Comparison of ENCODE assay signal across 26 mouse cellular contexts in genomic region chr12:116276961-116277360, GRCm38 (mm10). TPM values are rescaled to one million over a fixed set of nuclear protein-coding genes. Genes with fewer than 3 reads are reported as not detected.
DNase-seq lines count a peak whose midpoint lies in the region; ATAC-seq and TF ChIP-seq lines count a peak whose summit lies in the region.
"Had no signal": no experiment of that assay in that cellular context is flagged by ENCODE, and none has a peak within 500 bp of the region (broad histone marks: within the 10 kb centered on the region; RNA-seq: fewer than 3 reads in every experiment).

No protein-coding gene starts in this region.

- H3K9ac ChIP-seq in MEL (ENCODE audit: control insufficient read depth, low read depth, low read length, poor library complexity, severe bottlenecking): no peak overlapping the region
- H3K9ac ChIP-seq in liver, embryonic 14.5 days (replicated peaks): no peak overlapping the region; the same call in 1 of the 2 replicates
- H3K9ac ChIP-seq: heart, embryonic 15.5 days; hindbrain, embryonic 14.5 days had no signal

- no peak for TF ChIP-seq CTCF in MEL (IDR thresholded peaks at IDR 0.05 in 2 of 3, conservative IDR thresholded peaks at IDR 0.05 in 1 of 3; ENCODE audit: control insufficient read depth in 1 of 3, insufficient read depth in 1 of 3, low read depth in 2 of 3, low read length in 3 of 3, poor library complexity in 1 of 3, severe bottlenecking in 1 of 3)
- TF ChIP-seq CTCF in liver, embryonic 14.5 days (IDR thresholded peaks at IDR 0.05; ENCODE audit: low read depth): no peak

- peak; percentile 82 for DNase-seq in MEL (ENCODE audit: low read depth, low spot score)
- peak; percentile 29 for DNase-seq in liver
- peak in 1 of 3 experiments; percentile 60 for DNase-seq in liver, embryonic 14.5 days (ENCODE audit: low read depth in 3 of 3, low spot score in 3 of 3)
- DNase-seq in thymus, postnatal 0 days (ENCODE audit: low spot score): no peak
- no peak for DNase-seq in gastrocnemius, postnatal 36 days
- DNase-seq in spleen, adult 18-20 months: no peak
- DNase-seq in gastrocnemius, adult 18-20 months (ENCODE audit: low spot score): no peak
- DNase-seq: adrenal gland, adult 8-10 months; cerebellum, adult 11-12 months; cerebellum, postnatal 10 days; heart, adult 2 months; heart, postnatal 14 days had no signal

- H3K9me3 ChIP-seq in MEL (replicated peaks; ENCODE audit: insufficient read depth, low read length): no peaks in the 10 kb centered on the region
- no peaks in the 10 kb centered on the region for H3K9me3 ChIP-seq in liver, embryonic 14.5 days (ENCODE audit: control insufficient read depth, low read length)
- H3K9me3 ChIP-seq: embryonic facial prominence, embryonic 10.5 days; forebrain, embryonic 10.5 days; heart, embryonic 15.5 days; hindbrain, embryonic 10.5 days had no signal

- TF ChIP-seq EP300 in MEL (IDR thresholded peaks at IDR 0.05; ENCODE audit: low read depth in 1 of 2, low read length in 2 of 2): no peak
- TF ChIP-seq EP300 in liver, embryonic 14.5 days (IDR thresholded peaks at IDR 0.05; ENCODE audit: low read depth): peak; percentile 90

- H3K27ac ChIP-seq in MEL (ENCODE audit: control insufficient read depth, low read depth, low read length): peak overlapping the region; percentile 73
- peak overlapping the region; percentile 16 for H3K27ac ChIP-seq in liver, embryonic 14.5 days
- H3K27ac ChIP-seq: embryonic facial prominence, embryonic 10.5 days; forebrain, embryonic 10.5 days; heart, adult 2 months; heart, embryonic 15.5 days; hindbrain, embryonic 10.5 days; hindbrain, embryonic 14.5 days had no signal

- H3K4me1 ChIP-seq in MEL (ENCODE audit: control insufficient read depth in 1 of 2, insufficient read depth in 2 of 2, low read length in 2 of 2): peaks cover 28 to 37% of the 10 kb centered on the region in 2 experiments
- H3K4me1 ChIP-seq in liver, embryonic 14.5 days (replicated peaks; ENCODE audit: control insufficient read depth in 2 of 2, insufficient read depth in 2 of 2, low read length in 1 of 2): peaks cover 22 to 41% of the 10 kb centered on the region in 2 experiments

- 11% methylated on average over 2 of the region's 2 CpGs for WGBS in liver, embryonic 14.5 days (ENCODE audit: insufficient replicate concordance)

- TF ChIP-seq RAD21 in MEL (IDR thresholded peaks at IDR 0.05; ENCODE audit: low read depth, low read length): no peak

- peak overlapping the region; percentile 44 for H3K4me2 ChIP-seq in liver, embryonic 14.5 days (ENCODE audit: low read depth)
- H3K4me2 ChIP-seq: heart, embryonic 11.5 days; heart, embryonic 15.5 days; hindbrain, embryonic 14.5 days had no signal

- ATAC-seq in liver, embryonic 14.5 days (ENCODE audit: insufficient read depth): no peak
- peak; percentile 10; the same call in 1 of the 2 replicates for ATAC-seq in megakaryocyte progenitor cell, adult 5-6 weeks (replicated peaks; ENCODE audit: poor library complexity)
- ATAC-seq: forebrain, embryonic 14.5 days had no signal

- peaks cover 0 to 39% of the 10 kb centered on the region in 2 experiments; a peak in 2 of 4 replicates for H3K36me3 ChIP-seq in MEL (ENCODE audit: control insufficient read depth in 1 of 2, insufficient read depth in 2 of 2, low read length in 2 of 2)
- no peaks in the 10 kb centered on the region for H3K36me3 ChIP-seq in liver, embryonic 14.5 days (replicated peaks; ENCODE audit: control insufficient read depth, insufficient read depth, low read depth)
- H3K36me3 ChIP-seq: embryonic facial prominence, embryonic 10.5 days; forebrain, embryonic 10.5 days; heart, embryonic 15.5 days; hindbrain, embryonic 10.5 days had no signal

- H3K27me3 ChIP-seq in MEL (ENCODE audit: control insufficient read depth in 1 of 2, insufficient read depth in 2 of 2, low read length in 2 of 2): no peaks in the 10 kb centered on the region
- no peaks in the 10 kb centered on the region for H3K27me3 ChIP-seq in liver, embryonic 14.5 days (ENCODE audit: control insufficient read depth, insufficient read depth, low read length)

- intact Hi-C loops in gastrocnemius, postnatal 36 days (cut with DNase I): no loop called here

- TF ChIP-seq POLR2A in MEL (IDR thresholded peaks at IDR 0.05; ENCODE audit: control insufficient read depth in 1 of 2, insufficient read depth in 1 of 2, low read depth in 1 of 2, low read length in 2 of 2, poor library complexity in 1 of 2): no peak

- H3K79me2 ChIP-seq in MEL (ENCODE audit: control insufficient read depth, insufficient read depth, low read length, poor library complexity): peaks cover 11% of the 10 kb centered on the region

- H3K4me3 ChIP-seq in MEL (ENCODE audit: control insufficient read depth in 1 of 2, insufficient read depth in 1 of 2, low read depth in 2 of 2, low read length in 2 of 2): peak overlapping the region in 1 of 2 experiments; percentile 12; a peak in 2 of 4 replicates
- H3K4me3 ChIP-seq in liver, embryonic 14.5 days (ENCODE audit: insufficient read depth in 1 of 2, low read depth in 2 of 2, low read length in 2 of 2): no peak overlapping the region
- H3K4me3 ChIP-seq: embryonic facial prominence, embryonic 10.5 days; forebrain, embryonic 10.5 days; heart, adult 2 months; heart, embryonic 15.5 days; hindbrain, embryonic 10.5 days had no signal

TF ChIP-seq in MEL, 35 proteins besides CTCF, POLR2A, EP300 and RAD21:
- TF ChIP-seq TAL1 (IDR thresholded peaks at IDR 0.05; ENCODE audit: low read length) (peak; percentile 86), NRF1 (IDR thresholded peaks at IDR 0.05; ENCODE audit: insufficient read depth, low read depth, low read length, poor library complexity, severe bottlenecking) (no peak), GATA1 (IDR thresholded peaks at IDR 0.05; ENCODE audit: low read depth, low read length) (peak; percentile 99)

RNA-seq across cellular contexts. Expression of gene Gm11027, which starts 1.8 kb away (rescaled TPM):
- not detected in 2 replicates for total RNA-seq in MEL (2012; rRNA removed)
- not detected for polyA plus RNA-seq in MEL (2012; ENCODE audit: insufficient read depth in 1 of 2, insufficient read length in 2 of 2, low read depth in 1 of 2, low replicate concordance in 2 of 2, missing spikeins in 1 of 2)
- not detected in 2 replicates for polyA plus RNA-seq in liver, embryonic 14.5 days (2012; rRNA removed)
- polyA plus RNA-seq in liver, embryonic 14.5 days (2014; fragmentation: Nextera tagmentation; extraction: Ambion mirVana): not detected in 2 replicates
- not detected in 2 replicates for total RNA-seq in megakaryocyte progenitor cell, adult 5-6 weeks (2015)
- total RNA-seq in megakaryocyte progenitor cell, adult 5-6 weeks (2017): not detected in 2 replicates
- polyA plus RNA-seq in thymus, postnatal 0 days (2015; fragmentation: Nextera tagmentation; extraction: Ambion mirVana): not detected in 2 replicates
- not detected for total RNA-seq in gastrocnemius, postnatal 36 days (2021)
- total RNA-seq in gastrocnemius, adult 18-20 months (2021): not detected
- total RNA-seq: adrenal gland, adult 8-10 months; adrenal gland, postnatal 4 days; gastrocnemius, adult 8-10 months; heart, adult 2 months; heart, postnatal 14 days had no signal
- polyA plus RNA-seq: brain, embryonic 14.5 days; C2C12; embryonic facial prominence, embryonic 10.5 days; embryonic facial prominence, embryonic 14.5 days; forebrain, embryonic 10.5 days; forebrain, embryonic 14.5 days; gonadal fat pad, adult 2 months; heart, adult 2 months; heart, embryonic 11.5 days; heart, embryonic 15.5 days; hindbrain, embryonic 10.5 days; hindbrain, embryonic 14.5 days had no signal

RNA-seq across cellular contexts. Expression of gene Esyt2, which starts 4.0 kb away (rescaled TPM):
- 43.2 and 47.5 TPM in 2 replicates for total RNA-seq in MEL (2012; rRNA removed)
- 10 to 100 TPM; 45.3 to 77.7 TPM for polyA plus RNA-seq in MEL (2012; ENCODE audit: insufficient read depth in 1 of 2, insufficient read length in 2 of 2, low read depth in 1 of 2, low replicate concordance in 2 of 2, missing spikeins in 1 of 2)
- polyA plus RNA-seq in liver, embryonic 14.5 days (2012; rRNA removed): 4.7 and 6.3 TPM in 2 replicates
- 10.4 and 12.7 TPM in 2 replicates for polyA plus RNA-seq in liver, embryonic 14.5 days (2014; fragmentation: Nextera tagmentation; extraction: Ambion mirVana)
- 37.6 and 41.7 TPM in 2 replicates for total RNA-seq in megakaryocyte progenitor cell, adult 5-6 weeks (2015)
- 31.6 and 47.6 TPM in 2 replicates for total RNA-seq in megakaryocyte progenitor cell, adult 5-6 weeks (2017)
- polyA plus RNA-seq in thymus, postnatal 0 days (2015; fragmentation: Nextera tagmentation; extraction: Ambion mirVana): 19.5 and 23.6 TPM in 2 replicates
- total RNA-seq in gastrocnemius, postnatal 36 days (2021): 10 to 100 TPM; 18.7 to 20.6 TPM
- total RNA-seq in gastrocnemius, adult 18-20 months (2021): 10 to 100 TPM; 26.0 to 30.2 TPM

RNA-seq across cellular contexts. Expression of gene Wdr60, which starts 14.1 kb away (rescaled TPM):
- total RNA-seq in MEL (2012; rRNA removed): 18.3 and 19.8 TPM in 2 replicates
- 10 to 100 TPM in 1 of 2 experiments, not detected in 1; 21.0 TPM for polyA plus RNA-seq in MEL (2012; ENCODE audit: insufficient read depth in 1 of 2, insufficient read length in 2 of 2, low read depth in 1 of 2, low replicate concordance in 2 of 2, missing spikeins in 1 of 2)
- 1.9 and 2.2 TPM in 2 replicates for polyA plus RNA-seq in liver, embryonic 14.5 days (2012; rRNA removed)
- polyA plus RNA-seq in liver, embryonic 14.5 days (2014; fragmentation: Nextera tagmentation; extraction: Ambion mirVana): 2.1 and 2.3 TPM in 2 replicates
- 3.3 and 16.3 TPM in 2 replicates for total RNA-seq in megakaryocyte progenitor cell, adult 5-6 weeks (2015)
- 5.1 and 8.4 TPM in 2 replicates for total RNA-seq in megakaryocyte progenitor cell, adult 5-6 weeks (2017)
- 6.7 and 9.5 TPM in 2 replicates for polyA plus RNA-seq in thymus, postnatal 0 days (2015; fragmentation: Nextera tagmentation; extraction: Ambion mirVana)
- total RNA-seq in gastrocnemius, postnatal 36 days (2021): 10 to 100 TPM in 1 of 2 experiments, 1 to 10 TPM in 1; 9.2 to 10.7 TPM
- total RNA-seq in gastrocnemius, adult 18-20 months (2021): 10 to 100 TPM; 14.8 to 16.7 TPM

Comparison
In these comparisons a context has a peak if more than half of its experiments do, and no peak if none do; other contexts are left out.
1. DNase-seq: peak in MEL (single experiment) and liver (single experiment); none in thymus, postnatal 0 days (single experiment), gastrocnemius, postnatal 36 days (0 of 2), spleen, adult 18-20 months (0 of 2) and gastrocnemius, adult 18-20 months (single experiment).